Mouse (Mus musculus) liver, postnatal 0 days (tissue): Measurements from ENCODE around the gene Cux1.

Experiments
- CTCF ChIP-seq: sonication (generic); IDR thresholded peaks from 2 replicates; pipeline ENCODE4 v1.5.1; 2016; ENCODE audit warnings: antibody characterized with exemption, low read depth
- EP300 ChIP-seq: IDR thresholded peaks from 2 replicates; pipeline ENCODE4 v1.6.1; 2016; ENCODE audit warnings: antibody characterized with exemption, low read depth, mild to moderate bottlenecking

DNA sequence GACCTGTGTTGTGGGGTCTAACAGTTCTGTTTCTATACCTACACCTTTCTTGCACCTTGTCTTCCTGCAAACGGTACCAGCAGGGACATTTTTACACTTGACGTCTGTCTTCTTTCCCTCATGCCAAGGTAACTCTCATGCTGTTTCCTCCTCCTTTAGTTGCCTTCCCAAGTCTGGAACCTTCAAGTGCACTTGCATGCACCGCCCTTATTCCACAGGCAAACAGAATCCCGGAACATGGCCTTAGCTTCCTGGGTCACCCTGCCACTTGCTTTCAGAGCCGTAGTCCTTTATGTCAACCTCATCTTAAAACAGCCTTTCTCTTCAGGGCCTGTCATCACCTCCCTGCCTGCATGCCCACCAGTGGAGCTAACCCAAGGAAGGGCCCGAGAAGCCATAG is 15.7 kb downstream of the Cux1 start:
- TF ChIP-seq CTCF: no peak
- TF ChIP-seq EP300: no peak
